Mouse (Mus musculus) embryonic facial prominence, embryonic 15.5 days (tissue): ENCODE data around the gene Cabcoco1. TPM values are rescaled to one million over a fixed set of nuclear protein-coding genes. Genes with fewer than 3 reads are reported as not detected.

ENCODE experiments used
- ATAC-seq: fragments of 200-750 bp; cut with Nextera tagmentation; 2 replicates; pipeline ENCODE4 v1.8.0; 2017; ENCODE audit warnings: low read depth, moderate TSS enrichment; ENCODE audit not compliant: insufficient number of reproducible peaks, low FRiP score, low TSS enrichment
- H3K27ac ChIP-seq: fragments of 300-500 bp; sonication (generic); replicated peaks from 2 replicates; pipeline ENCODE4 v1.5.1; 2015; ENCODE audit warnings: mild to moderate bottlenecking, inconsistent platforms
- H3K27me3 ChIP-seq: fragments of 300-500 bp; sonication (generic); 2 replicates; pipeline ENCODE4 v1.6.1; 2015; ENCODE audit warnings: inconsistent platforms
- H3K36me3 ChIP-seq: fragments of 300-500 bp; sonication (generic); 2 replicates; pipeline ENCODE4 v1.6.1; 2015; ENCODE audit warnings: mild to moderate bottlenecking, inconsistent platforms
- H3K4me1 ChIP-seq: fragments of 300-500 bp; sonication (generic); 2 replicates; pipeline ENCODE4 v1.6.1; 2015; ENCODE audit warnings: inconsistent platforms
- H3K4me2 ChIP-seq: fragments of 300-500 bp; sonication (generic); replicated peaks from 2 replicates; pipeline ENCODE4 v1.6.1; 2015; ENCODE audit warnings: mild to moderate bottlenecking, inconsistent platforms
- H3K4me3 ChIP-seq: fragments of 300-500 bp; sonication (generic); replicated peaks from 2 replicates; pipeline ENCODE4 v1.5.1; 2015; ENCODE audit warnings: mild to moderate bottlenecking, inconsistent platforms
- H3K9ac ChIP-seq: fragments of 300-500 bp; sonication (generic); 2 replicates; pipeline ENCODE4 v1.6.1; 2015; ENCODE audit warnings: inconsistent platforms
- H3K9me3 ChIP-seq: fragments of 300-500 bp; sonication (generic); replicated peaks from 2 replicates; pipeline ENCODE4 v1.6.1; 2016; ENCODE audit warnings: inconsistent platforms
- WGBS: fragments of 180-500 bp; shearing (Covaris S2); methylation state at CpG from one replicate; pipeline ENCODE4 v1.1.7; 2015; 5-methylcytosine and 5-hydroxymethylcytosine counted together
- polyA plus RNA-seq: library from polyadenylated mRNA; unstranded; fragments of >200 nt; fragmentation: Nextera tagmentation; extraction: Ambion mirVana; gene quantifications from 2 replicates; pipeline ENCODE4 v1.2.1, GENCODE M21; 2015

The Cabcoco1 gene
- polyA plus RNA-seq, 1 experiment from 2014 or later = 11.2 TPM

- no peaks in the 10 kb centered on the region for H3K4me1 ChIP-seq
- H3K4me3 ChIP-seq = no peak overlapping the region
- no peak overlapping the region for H3K9ac ChIP-seq
- H3K27ac ChIP-seq = no peak overlapping the region
- ATAC-seq = no peak
- no peaks in the 10 kb centered on the region for H3K36me3 ChIP-seq
- WGBS = 85% methylated on average over 9 of the region's 9 CpGs
- no peaks in the 10 kb centered on the region for H3K27me3 ChIP-seq
- H3K4me2 ChIP-seq = no peak overlapping the region
- no peaks in the 10 kb centered on the region for H3K9me3 ChIP-seq
Observed at GRCm38 (mm10) chr10:68550668-68551267, 9.1 kb upstream of the Cabcoco1 start.

GRCm38 (mm10) chr10:68543107-68543506 is 1.4 kb upstream of the Cabcoco1 start:
- H3K36me3 ChIP-seq = no peaks in the 10 kb centered on the region
- ATAC-seq = no peak
- WGBS = 30% methylated on average over 3 of the region's 3 CpGs
- no peak overlapping the region for H3K27ac ChIP-seq
- no peaks in the 10 kb centered on the region for H3K27me3 ChIP-seq
- no peak overlapping the region for H3K9ac ChIP-seq
- no peaks in the 10 kb centered on the region for H3K9me3 ChIP-seq
- no peak overlapping the region for H3K4me3 ChIP-seq
- H3K4me2 ChIP-seq = no peak overlapping the region
- peaks cover 17% of the 10 kb centered on the region for H3K4me1 ChIP-seq

- H3K27ac ChIP-seq = no peak overlapping the region
- no peaks in the 10 kb centered on the region for H3K9me3 ChIP-seq
- no peaks in the 10 kb centered on the region for H3K27me3 ChIP-seq
- peak overlapping the region; percentile 41 for H3K4me3 ChIP-seq
- peak overlapping the region; percentile 59 for H3K4me2 ChIP-seq
- WGBS = 34% methylated on average over 7 of the region's 7 CpGs
- H3K36me3 ChIP-seq = no peaks in the 10 kb centered on the region
- peaks cover 17% of the 10 kb centered on the region for H3K4me1 ChIP-seq
- no peak overlapping the region for H3K9ac ChIP-seq
- ATAC-seq = no peak
Observed at GRCm38 (mm10) chr10:68541943-68542420, 286 bp upstream of the Cabcoco1 start.

- Histone ChIP-seq H3K4me1 (peaks cover 17% of the 10 kb centered on the region), H3K27ac (no peak overlapping the region), H3K9ac (no peak overlapping the region), H3K9me3 (no peaks in the 10 kb centered on the region), H3K27me3 (no peaks in the 10 kb centered on the region), H3K4me2 (no peak overlapping the region), H3K36me3 (no peaks in the 10 kb centered on the region), H3K4me3 (no peak overlapping the region)
- 38% methylated on average over 3 of the region's 3 CpGs for WGBS
- no peak for ATAC-seq
Observed at GRCm38 (mm10) chr10:68540612-68541011, 1.1 kb downstream of the Cabcoco1 start.

GRCm38 (mm10) chr10:68537261-68537950 is 4.3 kb downstream of the Cabcoco1 start:
- no peaks in the 10 kb centered on the region for H3K36me3 ChIP-seq
- no peak for ATAC-seq
- H3K4me2 ChIP-seq = no peak overlapping the region
- H3K27me3 ChIP-seq = no peaks in the 10 kb centered on the region
- H3K4me1 ChIP-seq = peaks cover 16% of the 10 kb centered on the region
- no peak overlapping the region; the same call in 1 of the 2 replicates for H3K27ac ChIP-seq
- H3K9me3 ChIP-seq = no peaks in the 10 kb centered on the region
- H3K4me3 ChIP-seq = no peak overlapping the region
- no peak overlapping the region for H3K9ac ChIP-seq
- WGBS = 63% methylated on average over 4 of the region's 4 CpGs

- no peak for ATAC-seq
- WGBS = 80% methylated on average over 10 of the region's 10 CpGs
- Histone ChIP-seq H3K9ac (no peak overlapping the region), H3K27me3 (no peaks in the 10 kb centered on the region), H3K4me3 (no peak overlapping the region), H3K4me2 (no peak overlapping the region), H3K4me1 (no peaks in the 10 kb centered on the region), H3K27ac (no peak overlapping the region), H3K36me3 (no peaks in the 10 kb centered on the region), H3K9me3 (no peaks in the 10 kb centered on the region)
Observed at GRCm38 (mm10) chr10:68529364-68530049, 12.2 kb downstream of the Cabcoco1 start.

- H3K4me2 ChIP-seq = no peak overlapping the region
- ATAC-seq = no peak
Observed at GRCm38 (mm10) chr10:68528958-68529357, 12.7 kb downstream of the Cabcoco1 start.

GRCm38 (mm10) chr10:68522106-68522505 is 19.6 kb downstream of the Cabcoco1 start:
- Histone ChIP-seq H3K9me3 (no peaks in the 10 kb centered on the region), H3K9ac (no peak overlapping the region), H3K27ac (no peak overlapping the region), H3K36me3 (no peaks in the 10 kb centered on the region), H3K4me3 (no peak overlapping the region), H3K27me3 (no peaks in the 10 kb centered on the region), H3K4me2 (no peak overlapping the region), H3K4me1 (no peaks in the 10 kb centered on the region)
- 50% methylated on average over 4 of the region's 4 CpGs for WGBS
- no peak for ATAC-seq

More at GRCm38 (mm10) chr10:68528958-68529357, 12.7 kb downstream of the Cabcoco1 start:
- H3K27me3 ChIP-seq = no peaks in the 10 kb centered on the region
- H3K9me3 ChIP-seq = no peaks in the 10 kb centered on the region
- no peak overlapping the region for H3K4me3 ChIP-seq
- H3K27ac ChIP-seq = no peak overlapping the region
- H3K9ac ChIP-seq = no peak overlapping the region
- WGBS = 17% methylated on average over 8 of the region's 8 CpGs
- H3K36me3 ChIP-seq = no peaks in the 10 kb centered on the region
- H3K4me1 ChIP-seq = no peaks in the 10 kb centered on the region

GRCm38 (mm10) chr10:68512433-68513019 is 29.2 kb downstream of the Cabcoco1 start:
- H3K4me1 ChIP-seq = no peaks in the 10 kb centered on the region
- no peak overlapping the region for H3K9ac ChIP-seq
- 88% methylated on average over 8 of the region's 8 CpGs for WGBS
- no peak overlapping the region for H3K27ac ChIP-seq
- H3K4me3 ChIP-seq = no peak overlapping the region
- ATAC-seq = no peak
- no peak overlapping the region for H3K4me2 ChIP-seq
- no peaks in the 10 kb centered on the region for H3K27me3 ChIP-seq
- H3K36me3 ChIP-seq = no peaks in the 10 kb centered on the region
- H3K9me3 ChIP-seq = no peaks in the 10 kb centered on the region

GRCm38 (mm10) chr10:68507741-68508140 is 34.0 kb downstream of the Cabcoco1 start:
- Histone ChIP-seq H3K4me3 (no peak overlapping the region), H3K27me3 (no peaks in the 10 kb centered on the region), H3K9ac (no peak overlapping the region), H3K4me2 (no peak overlapping the region), H3K27ac (no peak overlapping the region), H3K4me1 (no peaks in the 10 kb centered on the region), H3K36me3 (no peaks in the 10 kb centered on the region), H3K9me3 (no peaks in the 10 kb centered on the region)
- 91% methylated on average over 3 of the region's 3 CpGs for WGBS
- ATAC-seq = no peak

- Histone ChIP-seq H3K4me3 (no peak overlapping the region), H3K36me3 (no peaks in the 10 kb centered on the region), H3K27me3 (no peaks in the 10 kb centered on the region), H3K4me1 (no peaks in the 10 kb centered on the region), H3K4me2 (no peak overlapping the region), H3K9ac (no peak overlapping the region), H3K9me3 (no peaks in the 10 kb centered on the region), H3K27ac (no peak overlapping the region)
- 84% methylated on average over 4 of the region's 4 CpGs for WGBS
- no peak for ATAC-seq
Observed at GRCm38 (mm10) chr10:68506242-68506641, 35.5 kb downstream of the Cabcoco1 start.
